Mouse (Mus musculus) kidney, postnatal 4 days (tissue): Measurements from ENCODE around the gene Abhd12.
A peak's percentile ranks its signal among the peaks of the same experiment; 100 is the strongest.

ENCODE experiments used
- DNase-seq, 2 experiments: peaks; one replicate each; pipeline ENCODE4 v3.0.0; 2021; ENCODE audit warnings: mixed read lengths in 2 of 2

Gene Abhd12

DNA sequence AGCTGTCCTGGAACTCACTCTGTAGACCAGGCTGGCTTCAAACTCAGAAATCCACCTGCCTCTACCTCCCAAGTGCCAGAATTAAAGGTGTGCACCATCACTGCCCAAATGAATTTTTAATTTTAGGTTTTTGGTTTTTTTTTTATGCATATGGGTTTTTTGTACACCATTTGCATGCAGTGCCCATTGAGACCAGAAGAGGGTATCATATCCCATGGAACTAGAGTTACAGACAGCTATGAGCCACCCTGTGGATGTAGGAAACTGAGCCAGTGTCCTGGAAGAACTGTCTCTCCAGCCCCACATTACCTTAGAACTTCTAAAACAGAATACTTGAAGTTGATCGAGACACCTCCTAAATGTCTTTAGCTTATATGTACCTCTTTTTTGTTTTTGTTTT, 101.5 kb downstream of the Abhd12 start:
- DNase-seq = peak in 1 of 2 experiments; percentile 27

DNA sequence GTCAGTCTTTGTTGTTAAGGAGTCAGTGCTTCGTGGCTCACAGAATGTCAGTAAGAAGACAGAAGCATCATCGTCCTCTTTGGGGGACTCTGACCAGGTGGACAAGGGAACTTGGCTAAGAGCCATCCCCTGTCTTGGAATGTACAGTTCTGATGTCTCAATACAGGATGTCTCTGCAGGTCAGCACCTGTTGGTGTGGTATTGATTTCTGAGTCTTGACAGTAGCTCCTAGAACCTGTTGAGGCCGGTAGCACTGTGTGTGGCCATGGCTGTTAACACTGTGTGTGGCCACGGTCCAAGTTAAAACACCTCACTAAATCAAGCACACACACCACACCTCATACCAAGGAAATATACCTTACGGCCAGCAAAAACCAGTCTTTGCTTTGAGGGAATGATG, 103.9 kb downstream of the Abhd12 start:
- no peak for DNase-seq

DNA sequence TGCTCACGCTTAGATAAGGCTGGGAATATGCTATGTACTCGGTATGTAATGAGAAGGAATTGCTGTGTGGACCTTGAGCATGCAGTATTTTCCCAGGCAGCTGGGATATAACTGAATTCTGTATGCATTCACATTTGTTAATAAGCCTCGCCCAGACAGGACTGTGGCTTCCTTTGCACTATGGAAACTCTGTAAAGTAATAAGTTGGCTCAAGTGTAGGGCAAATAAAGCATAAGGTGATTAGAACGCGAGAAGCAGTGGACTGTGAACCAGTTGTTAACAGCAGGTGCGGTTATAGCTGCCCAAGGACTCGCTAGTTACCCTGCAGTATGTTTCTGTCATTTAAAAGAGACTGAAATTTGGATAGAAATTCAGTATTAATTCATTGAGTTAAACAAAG, 106.5 kb downstream of the Abhd12 start:
- DNase-seq = no peak

DNA sequence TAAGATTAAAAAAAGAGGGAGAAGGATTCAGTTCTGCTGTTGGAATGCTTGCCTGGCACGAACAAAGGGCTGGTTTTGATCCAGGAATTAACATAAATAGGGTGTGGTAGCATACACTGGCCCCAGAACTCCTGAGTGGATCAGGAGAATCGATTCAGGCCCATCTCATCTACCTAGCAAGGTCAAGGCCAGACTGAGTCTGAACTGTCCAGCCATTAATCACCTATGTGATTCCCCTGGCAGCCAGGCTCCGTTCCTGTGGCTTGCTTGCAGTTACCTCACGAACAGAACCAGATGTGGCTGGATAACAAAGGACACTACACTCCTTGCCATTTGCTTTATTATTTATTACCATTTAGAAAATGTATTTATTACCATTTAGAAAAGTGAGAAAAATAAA, 111.2 kb downstream of the Abhd12 start:
- DNase-seq = no peak

DNA sequence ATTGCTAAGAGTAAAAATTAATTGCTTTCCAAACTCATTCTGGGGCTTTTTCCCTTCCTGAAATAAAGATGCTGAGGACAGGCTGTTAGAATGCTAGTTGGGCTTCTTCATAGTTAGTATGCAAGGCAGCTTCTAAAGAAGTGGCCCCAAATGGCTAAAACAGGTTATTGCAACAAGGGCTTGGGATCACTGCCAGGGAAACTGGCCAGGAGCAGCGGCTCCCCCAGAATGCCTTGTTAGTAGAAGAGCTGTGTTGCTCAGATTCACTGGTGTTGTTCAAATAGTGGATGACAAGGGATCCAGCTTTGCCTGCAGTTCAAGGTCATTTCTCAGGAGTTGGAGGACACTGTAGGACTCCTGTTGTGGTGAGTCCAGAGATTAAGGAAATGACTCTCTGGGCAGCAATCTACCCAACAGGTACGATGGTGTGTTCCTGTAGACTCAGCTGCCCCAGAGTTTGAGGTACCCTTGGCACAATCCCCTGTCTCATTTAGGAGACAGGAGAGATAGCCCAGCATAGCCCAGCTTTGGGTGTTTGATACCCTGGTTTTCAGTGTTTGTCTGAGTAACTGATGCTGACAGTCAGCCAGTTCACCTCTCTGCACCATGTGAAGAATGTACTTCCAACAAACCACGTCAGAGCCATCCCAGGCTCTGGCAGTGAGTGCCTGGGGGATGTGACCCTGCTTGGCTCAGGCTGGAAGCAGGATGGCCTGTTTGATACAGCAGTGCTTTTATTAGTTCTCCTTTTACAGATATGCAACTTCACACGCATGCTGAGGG, 115.6 kb downstream of the Abhd12 start:
- DNase-seq = peak; percentile 85 to 86

DNA sequence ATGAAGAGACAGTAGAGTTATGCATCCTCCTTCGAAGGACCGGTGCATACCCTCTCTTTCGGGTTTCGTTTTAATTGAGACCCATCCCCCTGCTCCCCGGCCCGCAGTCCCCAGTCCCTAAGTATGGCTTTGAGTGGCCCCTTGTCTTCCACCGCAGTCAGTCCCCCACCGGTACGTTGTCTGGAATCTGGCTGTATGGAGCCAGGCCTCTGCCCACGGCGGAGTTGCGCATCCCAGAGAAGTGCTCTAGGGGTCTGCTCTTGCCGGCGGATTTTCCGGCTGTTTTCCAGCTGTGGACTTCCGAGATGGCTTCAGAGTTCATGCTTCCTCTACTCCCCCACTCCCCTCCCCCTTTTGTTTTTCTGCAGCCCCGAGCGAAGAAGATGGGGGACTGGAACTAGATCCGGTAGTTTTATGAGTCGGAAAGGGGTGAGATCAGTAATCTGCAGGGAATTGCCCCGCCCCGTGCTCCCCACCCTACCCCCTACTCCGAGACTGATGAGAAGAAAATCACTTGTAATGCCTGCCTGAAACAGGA, 117.2 kb downstream of the Abhd12 start:
- DNase-seq = peak; percentile 52 to 66

DNA sequence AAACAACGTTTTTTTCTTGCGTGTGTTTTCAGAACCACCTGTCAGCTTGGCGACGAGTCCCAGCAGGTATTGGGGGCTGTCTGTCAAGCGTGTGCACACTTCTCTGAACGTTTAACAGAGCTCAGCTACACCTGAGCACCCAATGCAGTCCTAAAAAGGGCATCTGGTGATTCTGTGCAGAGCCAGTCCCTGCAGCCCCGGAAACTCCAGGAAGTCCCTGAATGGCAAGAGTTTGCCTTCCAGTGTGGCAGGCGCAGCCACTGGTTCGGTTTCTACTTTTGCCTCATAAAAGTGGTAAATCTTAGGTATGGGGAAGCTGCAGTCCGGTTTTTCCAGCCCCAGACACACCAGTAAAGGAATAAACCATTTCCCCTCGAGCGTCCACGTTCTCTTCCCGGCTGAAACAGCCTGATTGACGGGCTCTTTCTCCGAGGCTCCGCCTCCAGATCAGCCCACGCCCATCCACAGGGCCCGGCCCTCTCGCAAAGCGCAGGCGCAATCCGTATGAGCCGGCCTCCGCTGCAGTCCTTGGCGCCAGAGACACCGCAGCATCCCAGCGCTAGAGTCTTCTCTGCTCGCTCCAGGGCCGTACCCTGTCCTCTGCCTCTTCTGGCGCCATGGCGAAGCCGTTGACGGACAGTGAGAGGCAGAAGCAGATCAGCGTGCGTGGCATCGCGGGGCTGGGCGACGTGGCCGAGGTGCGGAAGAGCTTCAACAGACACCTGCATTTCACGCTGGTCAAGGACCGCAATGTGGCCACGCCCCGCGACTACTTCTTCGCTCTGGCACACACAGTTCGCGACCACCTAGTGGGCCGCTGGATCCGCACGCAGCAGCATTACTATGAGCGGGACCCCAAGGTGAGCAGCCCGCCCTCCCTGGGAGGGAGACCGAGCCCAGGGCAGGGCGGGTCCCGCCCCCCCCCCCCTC, 118.0 kb downstream of the Abhd12 start, which contains the start of gene Pygb:
TSS of gene Pygb (plus strand) at position 485 of the 930 bp plus-strand sequence.
- DNase-seq = peak; percentile 88 to 93

DNA sequence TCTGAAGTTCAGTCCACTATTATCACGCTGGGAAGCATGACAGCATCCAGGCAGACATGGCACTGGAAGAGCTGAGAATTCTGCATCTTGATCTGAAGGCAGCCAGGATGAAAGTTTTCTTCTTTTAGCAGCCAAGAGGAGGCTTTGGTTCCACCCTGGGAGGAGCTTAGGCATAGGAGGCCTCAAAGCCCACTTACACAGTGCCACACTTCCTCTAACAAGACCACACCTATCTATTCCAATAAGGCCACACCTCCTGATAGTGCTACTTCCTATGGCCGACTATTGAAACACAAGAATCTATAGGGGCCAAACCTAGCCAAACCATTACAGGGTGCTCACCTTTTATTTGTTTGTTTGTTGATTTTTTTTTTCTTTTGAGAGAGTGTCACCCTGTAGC, 121.7 kb downstream of the Abhd12 start:
- DNase-seq = no peak
